Mouse (Mus musculus) spleen, postnatal 4 days (tissue): ENCODE results near the gene Egln3.

ENCODE experiments used
- DNase-seq, 2 experiments: peaks; one replicate each; pipeline ENCODE4 v3.0.0; 2022; ENCODE audit warnings: low spot score in 2 of 2

The Egln3 gene

GRCm38 (mm10) chr12:54202765-54203655 is 650 bp downstream of the Egln3 start:
- DNase-seq = peak; percentile 34 to 74

DNA sequence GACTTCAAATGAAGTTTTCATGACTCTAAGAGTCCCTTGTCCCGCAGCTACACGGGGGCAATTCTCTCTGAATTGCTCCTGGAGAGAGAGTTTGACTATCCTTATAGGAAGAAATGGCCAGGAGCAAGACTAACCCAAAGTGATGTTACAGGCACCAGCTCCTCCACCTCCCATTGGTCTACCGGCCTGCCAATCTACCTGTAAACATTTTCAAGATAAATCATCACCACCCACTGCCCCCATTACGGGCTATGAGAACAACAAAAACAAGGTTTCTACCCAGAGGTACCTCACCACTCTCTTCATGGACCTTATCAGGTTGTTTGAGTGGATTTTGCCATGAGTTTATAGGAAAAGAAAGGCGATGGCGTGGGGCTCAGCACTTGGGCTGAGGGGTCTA is 1.4 kb downstream of the Egln3 start:
- no peak for DNase-seq

DNA sequence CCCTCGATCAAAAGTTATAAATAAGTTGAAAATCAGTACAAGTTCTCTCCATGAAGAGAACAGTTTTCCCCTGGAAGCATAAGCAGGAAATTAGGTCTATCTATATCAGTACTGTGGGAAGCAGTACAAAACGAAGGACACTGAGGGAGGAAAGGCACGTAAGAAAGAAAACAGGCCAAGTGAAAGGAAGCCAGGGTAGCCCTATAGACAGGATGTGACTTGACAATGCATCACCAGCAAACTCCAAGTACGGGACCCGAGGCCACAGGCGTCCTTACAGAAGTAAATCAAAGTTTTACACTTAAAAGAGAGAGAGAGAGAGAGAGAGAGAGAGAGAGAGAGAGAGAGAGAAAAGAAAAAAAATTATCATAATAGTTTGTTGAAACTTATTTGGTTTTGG is 2.8 kb downstream of the Egln3 start:
- no peak for DNase-seq

GRCm38 (mm10) chr12:54200172-54200571 is 3.5 kb downstream of the Egln3 start:
- no peak for DNase-seq

DNA sequence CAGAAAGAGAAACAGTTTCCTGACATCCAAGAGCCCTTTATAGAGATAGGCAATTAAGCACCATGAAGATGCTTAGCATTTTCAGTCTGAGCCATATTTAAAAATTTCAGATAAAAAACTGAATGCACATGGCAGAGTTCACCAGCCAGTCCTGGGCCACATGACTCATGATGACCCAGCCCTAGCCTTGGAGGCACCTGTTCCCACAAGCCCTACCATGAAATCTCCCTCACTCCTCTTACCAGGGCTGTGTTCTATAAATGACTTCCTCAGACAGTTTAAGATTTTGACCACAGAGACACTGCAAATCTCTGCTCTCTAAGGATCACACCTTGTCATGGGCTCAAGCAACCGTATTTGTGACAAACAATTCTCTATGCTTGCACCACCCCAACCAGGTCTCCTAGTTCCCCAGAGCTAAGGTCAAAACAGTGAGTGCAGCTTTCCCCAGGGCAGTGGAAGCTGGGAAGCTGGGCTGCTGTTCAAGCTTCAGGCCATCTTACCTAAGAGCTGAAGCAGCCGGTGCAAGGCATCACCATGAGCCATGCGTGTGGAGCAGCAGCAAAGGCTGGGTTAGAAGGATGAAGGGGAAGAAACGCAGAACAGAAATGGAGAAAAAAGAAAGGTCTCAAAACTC is 5.3 kb downstream of the Egln3 start:
- DNase-seq = no peak

GRCm38 (mm10) chr12:54197849-54198248 is 5.8 kb downstream of the Egln3 start:
- DNase-seq = no peak

DNA sequence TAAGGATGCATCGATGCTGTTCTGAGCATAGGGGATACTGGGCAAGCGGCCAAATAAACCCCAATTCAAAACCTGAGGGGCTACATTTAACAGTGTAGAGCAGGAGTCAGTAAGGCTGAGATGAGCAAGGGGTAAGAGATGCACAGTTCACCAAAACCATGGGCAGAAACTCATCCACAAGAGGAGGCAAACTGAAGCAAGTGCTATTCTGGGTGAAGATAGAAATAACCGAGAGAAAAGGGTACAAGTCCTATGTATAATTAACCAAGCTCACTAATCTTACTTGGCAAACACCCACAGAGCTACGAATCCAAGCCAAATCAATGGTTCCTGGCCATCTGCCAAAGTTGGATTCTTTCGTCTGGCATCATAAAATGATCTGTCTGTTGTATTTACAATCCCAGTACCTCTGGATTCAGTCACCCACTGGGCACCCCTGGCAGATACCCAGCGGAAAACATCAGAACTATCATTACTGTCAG is 6.3 kb downstream of the Egln3 start:
- no peak for DNase-seq

DNA sequence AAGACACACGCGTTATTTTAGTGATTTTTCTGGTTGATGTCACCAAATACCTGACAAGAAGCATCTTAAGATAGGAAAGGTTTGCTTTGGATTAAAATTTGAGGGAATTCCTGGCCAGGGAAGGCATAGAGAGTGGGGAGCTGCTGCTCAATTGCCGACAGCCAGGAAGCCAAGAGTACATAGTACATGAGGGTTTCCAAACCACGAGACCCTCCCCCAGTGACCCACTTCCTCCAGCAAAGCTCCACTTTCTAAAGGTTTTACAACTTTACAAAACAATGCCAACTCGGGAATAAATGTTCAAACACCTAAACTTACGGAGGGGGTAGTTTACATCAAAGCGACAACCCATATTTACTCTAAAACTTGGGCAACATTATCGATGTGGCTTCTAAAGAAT is 6.8 kb downstream of the Egln3 start:
- no peak for DNase-seq

GRCm38 (mm10) chr12:54194159-54194558 is 9.5 kb downstream of the Egln3 start:
- no peak for DNase-seq

DNA sequence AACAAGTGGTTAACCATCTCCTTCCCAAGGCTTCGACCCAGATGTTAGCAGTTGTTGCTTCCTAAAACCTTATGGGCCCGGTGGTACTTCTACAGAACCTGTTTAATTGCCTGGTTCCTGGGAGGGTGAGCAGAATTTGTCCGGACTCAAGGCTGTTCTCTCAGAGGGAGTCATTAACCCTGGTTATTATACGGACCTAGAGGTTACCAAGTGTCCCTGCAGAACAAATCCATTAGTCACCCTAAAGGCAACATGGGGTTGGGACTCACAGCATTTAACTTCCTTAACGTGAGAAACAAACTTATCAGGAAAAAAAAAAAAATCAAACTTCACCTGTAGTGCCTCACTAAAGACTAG is 11.4 kb downstream of the Egln3 start:
- DNase-seq = no peak

- DNase-seq = peak; percentile 64 to 77
Observed at GRCm38 (mm10) chr12:54191608-54192304, 11.9 kb downstream of the Egln3 start.

DNA sequence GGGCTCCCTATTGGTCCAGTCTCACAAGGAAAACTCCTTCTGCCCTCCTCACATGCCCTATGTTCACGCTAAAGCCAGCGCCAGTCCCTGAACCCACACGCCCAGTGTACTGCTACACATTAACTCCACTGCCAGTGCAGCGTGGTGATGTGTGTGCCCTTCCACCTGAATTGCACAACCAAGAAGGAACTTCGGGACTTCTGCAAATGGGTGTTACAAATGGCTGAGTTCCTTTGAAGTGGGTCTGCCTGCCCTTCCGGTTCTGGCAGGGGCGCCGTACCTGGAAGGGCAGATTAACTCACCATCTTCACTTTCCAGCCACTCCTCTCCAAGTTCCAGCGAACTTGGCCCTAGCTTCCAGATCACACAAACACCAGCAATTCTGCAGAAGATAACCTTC is 12.5 kb downstream of the Egln3 start:
- no peak for DNase-seq

GRCm38 (mm10) chr12:54187812-54188600 is 15.7 kb downstream of the Egln3 start:
- DNase-seq = no peak

DNA sequence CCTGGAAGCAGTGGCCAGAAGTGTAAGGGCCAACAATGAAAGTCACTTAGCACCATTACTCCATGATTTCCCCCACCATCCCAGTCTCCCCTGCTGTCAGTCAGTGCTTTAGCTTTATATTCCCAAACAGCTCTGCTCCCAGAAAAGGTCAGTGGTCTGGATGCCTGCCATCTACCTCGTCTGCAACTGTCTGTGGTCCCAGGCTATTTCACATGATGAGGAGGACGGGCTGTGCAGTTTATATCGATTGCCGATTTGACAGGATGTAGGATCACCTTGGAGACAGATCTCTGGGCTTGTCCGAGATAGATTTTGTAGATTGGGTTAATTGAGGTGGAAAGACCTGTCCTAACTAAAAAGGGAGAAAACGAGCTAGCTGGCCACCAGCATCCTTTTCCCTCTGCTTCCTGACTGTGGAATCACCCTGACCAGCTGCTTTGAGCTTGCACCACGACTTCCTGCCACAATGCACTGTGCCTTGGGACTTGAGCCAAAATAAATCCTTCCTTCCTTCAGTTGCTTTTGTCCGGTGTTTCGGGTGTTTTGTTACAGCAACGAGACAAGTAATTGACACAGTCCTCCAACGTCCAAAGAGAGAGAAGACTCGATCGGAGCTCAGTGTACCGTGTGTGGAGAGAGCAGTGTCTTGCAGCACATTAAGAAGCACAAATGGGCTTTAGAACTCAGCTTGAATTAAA is 16.6 kb downstream of the Egln3 start:
- DNase-seq = no peak

GRCm38 (mm10) chr12:54184264-54184663 is 19.4 kb downstream of the Egln3 start:
- no peak for DNase-seq

DNA sequence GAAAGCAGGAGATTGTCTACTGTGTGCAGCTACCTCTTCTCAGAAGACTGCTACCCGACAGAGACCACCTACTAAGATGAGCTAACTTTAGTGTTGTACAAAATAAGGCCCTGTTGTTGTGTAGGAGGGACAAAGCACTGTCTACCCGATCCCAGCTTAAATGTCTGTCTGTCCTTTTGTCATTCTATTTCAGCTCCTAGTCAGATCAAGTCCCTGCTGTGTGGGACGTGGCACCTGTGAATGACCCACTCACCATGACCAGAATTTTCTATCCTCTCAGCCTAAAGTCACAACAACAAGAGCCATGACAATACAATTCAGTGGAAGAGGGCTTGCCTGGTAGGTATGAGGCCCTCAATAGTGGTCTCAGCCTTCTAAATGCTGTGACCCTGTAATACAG is 25.3 kb downstream of the Egln3 start:
- DNase-seq = no peak

- DNase-seq = no peak
Observed at GRCm38 (mm10) chr12:54168786-54169185, 34.9 kb downstream of the Egln3 start.

DNA sequence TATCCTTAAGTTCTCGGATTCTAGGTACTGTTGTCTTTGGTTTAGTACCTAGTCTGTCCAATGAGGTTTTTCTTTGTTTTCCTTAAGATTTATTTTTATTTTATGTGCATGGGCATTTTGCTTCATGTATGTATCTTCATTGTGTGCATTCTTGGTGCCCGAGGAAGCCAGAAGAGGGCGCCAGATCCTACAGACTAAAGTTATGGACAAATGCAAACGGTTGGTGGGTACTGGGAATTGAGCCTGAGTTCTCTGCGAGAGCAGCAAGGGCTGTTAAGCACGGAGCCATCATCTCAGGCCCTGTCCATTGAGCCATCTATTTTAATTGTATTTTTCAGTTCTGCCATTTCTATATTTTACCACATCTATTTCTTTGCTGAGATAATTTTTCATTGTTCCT is 35.9 kb downstream of the Egln3 start:
- no peak for DNase-seq

DNA sequence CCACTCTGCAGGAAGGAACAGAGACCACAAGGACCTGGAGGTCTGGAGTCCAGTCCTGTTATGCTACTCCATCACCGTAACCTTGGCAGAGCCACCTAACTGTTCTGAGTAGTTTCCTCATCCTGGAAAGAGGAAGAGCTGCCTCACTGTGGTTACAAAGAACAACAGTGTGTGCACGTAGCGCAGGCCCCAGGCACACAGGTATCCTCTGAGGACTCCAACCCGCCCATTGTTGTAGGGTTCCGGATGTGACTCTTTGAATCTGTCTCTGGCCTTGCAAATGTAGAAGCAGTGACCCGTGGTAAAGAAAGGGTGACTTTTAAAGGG is 39.0 kb downstream of the Egln3 start:
- DNase-seq = no peak

- DNase-seq = no peak
Observed at GRCm38 (mm10) chr12:54164040-54164723, 39.5 kb downstream of the Egln3 start.

DNA sequence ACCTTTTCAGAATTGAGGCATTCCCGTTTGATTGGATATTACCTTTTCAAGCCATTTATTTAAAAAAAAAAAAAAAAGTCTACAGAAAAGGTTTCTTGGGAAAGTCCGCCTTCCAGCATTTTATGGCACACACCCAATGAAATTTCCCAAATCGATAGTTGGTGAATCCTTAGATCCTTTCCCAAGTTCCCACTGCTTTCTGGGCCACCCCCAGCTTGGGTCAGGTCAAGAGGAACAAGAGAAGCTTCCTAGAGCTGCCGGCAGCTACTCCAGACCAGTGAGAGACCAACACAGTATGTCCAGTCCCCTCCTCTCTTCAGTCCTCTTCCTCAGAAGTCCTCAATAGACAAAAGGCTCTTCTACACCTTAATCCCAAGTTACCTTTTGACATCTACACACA is 40.5 kb downstream of the Egln3 start:
- DNase-seq = no peak
